Mouse (Mus musculus) kidney, postnatal 0 days (tissue): Measurements from ENCODE around the gene Fras1. TPM values are rescaled to one million over a fixed set of nuclear protein-coding genes. Genes with fewer than 3 reads are reported as not detected.
A peak's percentile ranks its signal among the peaks of the same experiment; 100 is the strongest.

Experiments used
- ATAC-seq: fragments of 200-750 bp; cut with Nextera tagmentation; replicated peaks from 2 replicates; pipeline ENCODE4 v1.8.0; 2017; ENCODE audit warnings: low read depth, moderate number of reproducible peaks, moderate TSS enrichment, moderate library complexity; ENCODE audit not compliant: low FRiP score
- DNase-seq: peaks from one replicate; pipeline ENCODE4 v3.0.0-alpha.2; 2016; ENCODE audit warnings: low spot score
- H3K27ac ChIP-seq: fragments of 300-500 bp; sonication (generic); 2 replicates; pipeline ENCODE4 v1.5.1; 2014; ENCODE audit warnings: mild to moderate bottlenecking
- H3K27me3 ChIP-seq: fragments of 300-500 bp; sonication (generic); 2 replicates; pipeline ENCODE4 v1.6.1; 2014; ENCODE audit warnings: low read length, mixed read lengths; ENCODE audit not compliant: insufficient read depth
- H3K36me3 ChIP-seq: fragments of 300-500 bp; sonication (generic); 2 replicates; pipeline ENCODE4 v1.6.1; 2014; ENCODE audit warnings: low read length, mixed read lengths; ENCODE audit not compliant: insufficient read depth
- H3K4me1 ChIP-seq: fragments of 300-500 bp; sonication (generic); replicated peaks from 2 replicates; pipeline ENCODE4 v1.6.1; 2014; ENCODE audit warnings: antibody characterized with exemption, low read length, mixed read lengths; ENCODE audit not compliant: insufficient read depth
- H3K4me2 ChIP-seq: fragments of 300-500 bp; sonication (generic); 2 replicates; pipeline ENCODE4 v1.6.1; 2014; ENCODE audit warnings: mild to moderate bottlenecking, low read length, moderate library complexity, mixed read lengths
- H3K4me3 ChIP-seq: fragments of 300-500 bp; sonication (generic); replicated peaks from 2 replicates; pipeline ENCODE4 v1.5.1; 2014; ENCODE audit warnings: low read depth, low read length
- H3K9ac ChIP-seq: fragments of 300-500 bp; sonication (generic); 2 replicates; pipeline ENCODE4 v1.6.1; 2014; ENCODE audit warnings: low read depth, low read length
- H3K9me3 ChIP-seq: fragments of 300-500 bp; sonication (generic); replicated peaks from 2 replicates; pipeline ENCODE4 v1.6.1; 2016; ENCODE audit warnings: low read length, inconsistent platforms, mixed read lengths
- CTCF ChIP-seq: IDR thresholded peaks from 2 replicates; pipeline ENCODE4 v1.5.1; 2016; ENCODE audit warnings: antibody characterized with exemption, low read depth, mild to moderate bottlenecking, moderate library complexity
- WGBS: fragments of 180-500 bp; shearing (Covaris S2); extraction: QIAGEN DNeasy Blood & Tissue Kit; methylation state at CpG from one replicate; pipeline ENCODE4 v1.1.7; 2014; 5-methylcytosine and 5-hydroxymethylcytosine counted together
- polyA plus RNA-seq: library from polyadenylated mRNA; unstranded; fragments of >200 nt; fragmentation: Nextera tagmentation; extraction: Ambion mirVana; gene quantifications from 2 replicates; pipeline ENCODE4 v1.2.1, GENCODE M21; 2015

Fras1 gene
- polyA plus RNA-seq, 1 experiment from 2014 or later = 15.8 TPM

DNA sequence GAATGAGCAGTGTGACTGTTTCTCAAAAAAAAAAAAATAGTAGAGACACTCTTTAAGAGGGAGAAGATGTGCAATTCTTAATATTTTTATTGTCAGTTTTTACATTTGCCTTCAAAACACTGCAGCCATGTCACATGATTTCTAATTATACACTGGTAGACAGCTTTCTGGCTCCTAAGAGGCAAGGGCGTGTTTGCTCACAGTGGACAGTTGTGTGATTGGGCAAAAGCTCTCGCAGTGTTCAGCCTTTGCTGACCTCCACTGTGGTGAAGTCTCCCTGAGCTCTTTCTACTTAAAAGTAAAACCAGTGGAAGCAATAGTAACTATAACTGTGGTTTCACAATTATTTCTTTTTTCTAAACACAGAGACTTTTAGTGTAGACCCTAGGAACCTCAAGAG lies 315.1 kb downstream of the Fras1 start:
- Histone ChIP-seq H3K9me3 (no peaks in the 10 kb centered on the region), H3K4me2 (no peak overlapping the region), H3K4me3 (no peak overlapping the region), H3K27me3 (no peaks in the 10 kb centered on the region), H3K9ac (no peak overlapping the region), H3K27ac (no peak overlapping the region), H3K4me1 (no peaks in the 10 kb centered on the region), H3K36me3 (0 out of 2 replicates have a peak, but pooled peaks cover 10% of the 10 kb centered on the region)
- WGBS = 87% methylated on average over 2 of the region's 2 CpGs
- ATAC-seq = no peak
- no peak for DNase-seq
- TF ChIP-seq CTCF = no peak

DNA sequence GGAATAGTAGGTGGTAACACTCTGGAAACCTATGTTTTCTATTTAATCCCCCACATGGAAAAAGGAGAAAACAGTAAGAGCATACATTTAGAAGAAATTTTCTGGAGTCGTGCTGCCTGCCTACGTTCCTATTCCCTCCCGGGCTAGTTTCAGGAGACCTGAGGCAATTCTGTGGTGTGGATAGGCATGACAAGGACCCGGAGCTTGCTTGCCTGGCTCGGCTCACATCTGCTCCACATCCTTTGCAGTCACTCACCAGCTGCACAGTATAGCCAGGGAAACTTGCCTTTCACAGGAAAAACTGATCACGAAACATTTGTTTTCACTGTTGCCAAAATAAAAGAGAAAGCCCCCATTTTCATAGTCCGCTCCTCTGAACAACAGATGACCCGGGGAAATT lies 325.2 kb downstream of the Fras1 start:
- ATAC-seq (no peak), DNase-seq (no peak)
- H3K9ac ChIP-seq = no peak overlapping the region
- no peak overlapping the region for H3K4me3 ChIP-seq
- H3K27me3 ChIP-seq = no peaks in the 10 kb centered on the region
- no peak overlapping the region for H3K27ac ChIP-seq
- H3K9me3 ChIP-seq = no peaks in the 10 kb centered on the region
- H3K4me2 ChIP-seq = no peak overlapping the region
- whole genome bisulfite sequencing = 85% methylated on average over 8 of the region's 8 CpGs
- H3K36me3 ChIP-seq = 0 out of 2 replicates have a peak, but pooled peaks cover 9% of the 10 kb centered on the region
- H3K4me1 ChIP-seq = no peaks in the 10 kb centered on the region
- no peak for TF ChIP-seq CTCF

DNA sequence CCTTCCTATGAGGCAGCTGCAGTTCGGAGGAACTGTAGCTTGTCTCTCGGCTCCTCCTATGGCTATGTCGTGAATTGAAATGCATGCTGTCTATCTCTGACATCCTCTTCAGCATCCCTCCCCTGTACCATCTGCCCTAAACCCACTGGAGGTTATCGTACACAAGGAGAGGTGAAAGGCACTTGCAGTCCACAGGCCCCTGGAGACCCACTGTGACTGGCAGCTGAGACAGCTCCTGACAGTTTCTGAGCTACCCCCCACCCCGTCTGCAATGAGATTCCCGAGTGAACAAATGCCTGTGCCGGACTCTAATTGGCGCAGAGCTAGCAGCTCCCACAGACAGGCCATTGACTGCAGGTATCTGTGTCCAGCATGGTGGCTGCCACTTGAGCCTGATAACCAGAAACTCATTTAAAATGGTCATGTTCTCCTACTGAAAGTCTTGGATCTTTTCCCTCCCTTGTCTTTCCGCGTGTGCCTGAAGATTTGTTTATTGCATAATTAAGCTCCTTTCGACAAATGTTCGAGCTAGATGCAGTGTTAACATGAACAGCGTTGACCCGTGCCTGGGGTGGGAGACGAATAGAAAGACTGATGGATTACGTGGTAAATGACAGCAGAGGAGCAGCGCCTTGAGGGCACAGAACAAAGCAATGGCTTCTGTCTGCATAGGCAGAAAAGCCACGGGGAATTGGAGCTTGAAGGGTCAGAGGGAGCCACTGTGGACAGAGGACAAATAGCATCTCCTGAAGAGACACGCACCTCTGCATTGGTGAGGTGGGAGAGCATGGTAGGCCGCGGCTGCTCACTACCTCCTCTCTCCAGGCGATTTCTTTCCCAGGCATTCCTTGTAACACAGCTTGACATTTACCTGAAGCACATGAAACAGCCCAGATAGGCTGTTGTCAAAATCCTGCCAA lies 329.2 kb downstream of the Fras1 start:
- DNase-seq (no peak), ATAC-seq (no peak)
- 59% methylated on average over 22 of the region's 22 CpGs for WGBS
- Histone ChIP-seq H3K27me3 (no peaks in the 10 kb centered on the region), H3K36me3 (peaks cover 2% of the 10 kb centered on the region; the same call in 1 of the 2 replicates), H3K27ac (no peak overlapping the region), H3K9me3 (no peaks in the 10 kb centered on the region), H3K4me1 (no peaks in the 10 kb centered on the region), H3K4me3 (no peak overlapping the region), H3K4me2 (no peak overlapping the region), H3K9ac (no peak overlapping the region)
- TF ChIP-seq CTCF = no peak

DNA sequence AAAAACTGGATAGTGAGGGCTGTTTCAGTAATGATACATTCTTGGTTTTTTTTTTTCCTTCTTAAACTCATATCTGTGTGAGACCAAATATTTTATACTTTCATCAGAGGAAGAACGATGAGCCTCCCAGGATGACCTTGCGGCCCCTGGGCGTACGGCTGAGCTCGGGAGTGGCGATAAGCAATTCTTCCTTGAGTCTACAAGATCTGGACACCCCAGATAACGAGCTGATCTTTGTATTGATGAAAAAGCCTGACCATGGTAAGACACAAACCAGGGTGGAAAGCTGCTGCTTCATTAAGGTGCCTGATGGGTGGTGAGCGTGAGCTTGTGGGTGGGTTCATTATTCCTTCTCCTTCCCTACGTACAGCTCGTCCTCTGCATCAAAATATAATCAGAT lies 334.8 kb downstream of the Fras1 start:
- Histone ChIP-seq H3K27me3 (no peaks in the 10 kb centered on the region), H3K9me3 (no peaks in the 10 kb centered on the region), H3K4me1 (0 out of 2 replicates have a peak, but pooled peaks cover 5% of the 10 kb centered on the region), H3K9ac (no peak overlapping the region), H3K4me3 (no peak overlapping the region), H3K4me2 (no peak overlapping the region), H3K36me3 (peaks cover 2% of the 10 kb centered on the region; the same call in 1 of the 2 replicates), H3K27ac (no peak overlapping the region)
- WGBS = 91% methylated on average over 10 of the region's 10 CpGs
- DNase-seq (no peak), ATAC-seq (no peak)
- TF ChIP-seq CTCF = no peak

DNA sequence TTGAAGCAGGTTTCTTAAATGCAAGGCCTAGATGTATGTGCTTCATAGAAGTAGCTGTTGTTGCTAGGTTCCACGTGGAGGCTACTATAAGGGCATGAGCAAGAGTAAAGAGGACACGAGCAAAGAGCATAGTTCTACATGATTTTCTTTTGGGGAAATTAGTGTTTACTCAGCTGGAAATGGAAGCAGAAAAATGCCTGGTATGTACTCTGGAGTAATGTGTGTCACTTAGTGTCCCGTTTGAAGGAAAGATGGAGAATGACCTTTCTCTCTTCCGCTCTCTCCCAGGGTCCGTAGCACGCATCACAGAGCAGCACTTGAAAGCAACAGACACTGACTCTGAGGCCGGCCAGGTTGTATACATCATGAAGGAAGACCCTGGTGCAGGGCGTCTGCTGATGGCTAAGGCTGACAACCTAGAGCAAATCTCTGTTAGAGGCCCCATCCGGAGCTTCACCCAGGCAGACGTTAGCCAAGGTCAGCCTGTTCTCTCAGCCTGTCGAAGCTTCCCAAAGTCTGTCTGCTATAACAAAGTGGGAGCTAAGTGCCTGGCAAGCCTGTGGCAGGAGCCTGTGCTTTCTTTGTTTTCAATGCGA lies 338.4 kb downstream of the Fras1 start:
- no peak for TF ChIP-seq CTCF
- Histone ChIP-seq H3K4me3 (no peak overlapping the region), H3K4me2 (no peak overlapping the region), H3K4me1 (0 out of 2 replicates have a peak, but pooled peaks cover 5% of the 10 kb centered on the region), H3K36me3 (0 out of 2 replicates have a peak, but pooled peaks cover 7% of the 10 kb centered on the region), H3K9ac (no peak overlapping the region), H3K27me3 (no peaks in the 10 kb centered on the region), H3K9me3 (no peaks in the 10 kb centered on the region), H3K27ac (peak overlapping the region; percentile 38; the same call in 1 of the 2 replicates)
- WGBS = 24% methylated on average over 12 of the region's 12 CpGs
- DNase-seq = peak; percentile 77
- peak; percentile 65 for ATAC-seq

DNA sequence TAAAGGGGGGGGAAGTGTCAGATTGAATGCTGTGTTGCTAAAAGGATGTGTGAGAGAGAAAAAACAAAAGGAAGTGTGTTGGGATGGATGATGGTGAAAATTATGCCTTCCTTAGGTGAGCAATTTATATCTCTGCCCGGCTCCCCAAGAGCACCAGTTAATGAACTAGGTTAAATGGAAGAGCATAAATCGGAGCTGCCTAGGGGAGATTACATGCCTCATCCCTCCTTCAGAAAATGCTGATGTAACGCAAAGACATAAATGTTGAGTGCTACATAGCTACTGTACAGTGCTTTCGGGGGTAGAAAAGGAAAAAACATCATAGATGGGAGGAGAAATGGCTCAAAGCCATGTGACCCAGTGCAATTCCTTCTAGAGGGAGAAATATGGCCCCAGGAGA lies 339.0 kb downstream of the Fras1 start:
- no peak for TF ChIP-seq CTCF
- peaks cover 11% of the 10 kb centered on the region; the same call in 1 of the 2 replicates for H3K36me3 ChIP-seq
- H3K4me3 ChIP-seq = no peak overlapping the region
- no peak for ATAC-seq
- no peak for DNase-seq
- 0 out of 2 replicates have a peak, but pooled peaks cover 5% of the 10 kb centered on the region for H3K4me1 ChIP-seq
- no peaks in the 10 kb centered on the region for H3K27me3 ChIP-seq
- no peak overlapping the region for H3K4me2 ChIP-seq
- H3K9ac ChIP-seq = no peak overlapping the region
- whole genome bisulfite sequencing = 57% methylated on average over 4 of the region's 4 CpGs
- no peaks in the 10 kb centered on the region for H3K9me3 ChIP-seq
- H3K27ac ChIP-seq = no peak overlapping the region
